Mouse (Mus musculus) common myeloid progenitor, adult 5-6 weeks (primary cell): ENCODE measurements around the gene Capn11. TPM values are rescaled to one million over a fixed set of nuclear protein-coding genes. Genes with fewer than 3 reads are reported as not detected.
A peak's percentile ranks its signal among the peaks of the same experiment; 100 is the strongest.

ENCODE experiments used
- ATAC-seq: replicated peaks from 2 replicates; pipeline ENCODE4 v1.8.0; 2016; ENCODE audit warnings: low read depth, mild to moderate bottlenecking, moderate TSS enrichment, inconsistent platforms; ENCODE audit not compliant: poor library complexity, severe bottlenecking
- total RNA-seq: library from RNA; stranded (forward); fragments of 200-1000, 187-1606 nt; gene quantifications from 2 replicates; pipeline ENCODE4 v1.2.3, GENCODE M21; 2017

Gene Capn11
- total RNA-seq, 1 experiment from 2014 or later = 0.27 TPM

- ATAC-seq = no peak
Observed at GRCm38 (mm10) chr17:45601325-45601724, 57.8 kb downstream of the Capn11 start.

- no peak for ATAC-seq
Observed at GRCm38 (mm10) chr17:45600267-45600666, 58.9 kb downstream of the Capn11 start.

GRCm38 (mm10) chr17:45599446-45600242, 59.5 kb downstream of the Capn11 start, which contains the start of gene Slc29a1:
Gene Slc29a1 (minus strand): TSS chr17:45599606.
- 0 out of 2 replicates have a peak, but pooled peaks have one; percentile 17 for ATAC-seq

GRCm38 (mm10) chr17:45598891-45599290, 60.2 kb downstream of the Capn11 start:
- ATAC-seq = no peak

GRCm38 (mm10) chr17:45598376-45598775, 60.7 kb downstream of the Capn11 start:
- no peak for ATAC-seq

- peak; percentile 34 for ATAC-seq
Observed at GRCm38 (mm10) chr17:45597787-45598186, 61.3 kb downstream of the Capn11 start.

GRCm38 (mm10) chr17:45596631-45597396, 62.3 kb downstream of the Capn11 start:
- ATAC-seq = peak; percentile 67

GRCm38 (mm10) chr17:45595736-45596390, 63.3 kb downstream of the Capn11 start:
- no peak for ATAC-seq

GRCm38 (mm10) chr17:45594881-45595735, 64.0 kb downstream of the Capn11 start:
- ATAC-seq = peak; percentile 31; the same call in 1 of the 2 replicates

GRCm38 (mm10) chr17:45594195-45594594, 64.9 kb downstream of the Capn11 start:
- no peak for ATAC-seq

- ATAC-seq = peak; percentile 8; the same call in 1 of the 2 replicates
Observed at GRCm38 (mm10) chr17:45593479-45593878, 65.6 kb downstream of the Capn11 start.

- no peak for ATAC-seq
Observed at GRCm38 (mm10) chr17:45592606-45593431, 66.3 kb downstream of the Capn11 start.

- ATAC-seq = no peak
Observed at GRCm38 (mm10) chr17:45591701-45592605, 67.2 kb downstream of the Capn11 start.

GRCm38 (mm10) chr17:45590410-45590809, 68.7 kb downstream of the Capn11 start:
- ATAC-seq = no peak

- ATAC-seq = no peak
Observed at GRCm38 (mm10) chr17:45589844-45590243, 69.3 kb downstream of the Capn11 start.

- no peak for ATAC-seq
Observed at GRCm38 (mm10) chr17:45589236-45589635, 69.9 kb downstream of the Capn11 start.

GRCm38 (mm10) chr17:45588370-45588769, 70.8 kb downstream of the Capn11 start:
- ATAC-seq = no peak

GRCm38 (mm10) chr17:45586449-45586837, 72.7 kb downstream of the Capn11 start:
- no peak for ATAC-seq
